Mouse (Mus musculus) neutrophil, adult 5-6 weeks (primary cell): ENCODE data around the gene Tbc1d9b. TPM values are rescaled to one million over a fixed set of nuclear protein-coding genes. Genes with fewer than 3 reads are reported as not detected.

Experiments
- total RNA-seq: library from RNA; stranded (forward); fragments of 200-1000 nt; gene quantifications from 2 replicates; pipeline ENCODE4 v1.2.3, GENCODE M21; 2017

Tbc1d9b gene
- total RNA-seq, 1 experiment from 2014 or later: 74.3 TPM

Other genes starting within 250 kb of the Tbc1d9b start
- gene Rasgef1c, start 229.6 kb upstream of the Tbc1d9b start, total RNA-seq: not detected in 2 replicates
- gene Rnf130, start 106.0 kb upstream of the Tbc1d9b start, total RNA-seq: 253 and 278 TPM in 2 replicates
- gene Mrnip, start 43.0 kb downstream of the Tbc1d9b start, total RNA-seq: 2.2 and 2.9 TPM in 2 replicates
- gene Sqstm1, start 79.4 kb downstream of the Tbc1d9b start, total RNA-seq: 438 and 455 TPM in 2 replicates
- 4.4 and 5.5 TPM in 2 replicates for gene Mgat4b, start 79.5 kb downstream of the Tbc1d9b start, total RNA-seq
- gene Ltc4s, start 107.2 kb downstream of the Tbc1d9b start, total RNA-seq: 2.1 TPM in 1 of 2 replicates, not detected in the other
- gene Maml1, start 160.9 kb downstream of the Tbc1d9b start, total RNA-seq: 21.1 and 22.1 TPM in 2 replicates
- gene Canx, start 194.3 kb downstream of the Tbc1d9b start, total RNA-seq: 235 TPM in 2 replicates
- not detected in 2 replicates for gene Cby3, start 223.1 kb downstream of the Tbc1d9b start, total RNA-seq
- 1,028 and 1,146 TPM in 2 replicates for gene Hnrnph1, start 245.6 kb downstream of the Tbc1d9b start, total RNA-seq